Mouse (Mus musculus): ENCODE measurements around the gene Glod4.

GRCm38 (mm10) chr11:76217390-76217800 is 26.1 kb downstream of the Glod4 start, which contains the start of the genes Dbil5 and Gemin4:
- no peak for TF ChIP-seq EP300 (IDR thresholded peaks at IDR 0.05)
- TF ChIP-seq CTCF (IDR thresholded peaks at IDR 0.05) = peak; percentile 99
